Mouse (Mus musculus) liver, embryonic 11.5 days (tissue): ENCODE data around the gene Fyco1. TPM values are rescaled to one million over a fixed set of nuclear protein-coding genes. Genes with fewer than 3 reads are reported as not detected.
A peak's percentile ranks its signal among the peaks of the same experiment; 100 is the strongest.

ENCODE experiments used
- ATAC-seq: fragments of 200-750 bp; cut with Nextera tagmentation; replicated peaks from 2 replicates; pipeline ENCODE4 v1.8.0; 2017; ENCODE audit warnings: moderate number of reproducible peaks, mild to moderate bottlenecking, moderate TSS enrichment, moderate library complexity; ENCODE audit not compliant: low FRiP score
- DNase-seq: peaks from one replicate; pipeline ENCODE4 v3.0.0-alpha.2; 2017; ENCODE audit warnings: low spot score
- H3K27ac ChIP-seq: fragments of 300-500 bp; sonication (generic); 2 replicates; pipeline ENCODE4 v1.5.1; 2014; ENCODE audit warnings: mild to moderate bottlenecking, low read depth, low read length, control low read depth
- H3K27me3 ChIP-seq: fragments of 300-500 bp; sonication (generic); replicated peaks from 2 replicates; pipeline ENCODE4 v1.6.1; 2014; ENCODE audit warnings: low read length, mixed read lengths; ENCODE audit not compliant: control insufficient read depth, insufficient read depth
- H3K36me3 ChIP-seq: fragments of 300-500 bp; sonication (generic); 2 replicates; pipeline ENCODE4 v1.6.1; 2014; ENCODE audit warnings: mild to moderate bottlenecking, low read length, moderate library complexity, mixed read lengths; ENCODE audit not compliant: control insufficient read depth, insufficient read depth
- H3K4me1 ChIP-seq: fragments of 300-500 bp; sonication (generic); replicated peaks from 2 replicates; pipeline ENCODE4 v1.6.1; 2014; ENCODE audit warnings: low read length, mixed read lengths; ENCODE audit not compliant: control insufficient read depth, insufficient read depth
- H3K4me2 ChIP-seq: fragments of 300-500 bp; sonication (generic); 2 replicates; pipeline ENCODE4 v1.6.1; 2014; ENCODE audit warnings: mild to moderate bottlenecking, control low read depth, moderate library complexity
- H3K4me3 ChIP-seq: fragments of 300-500 bp; sonication (generic); 2 replicates; pipeline ENCODE4 v1.5.1; 2014; ENCODE audit warnings: low read depth, low read length, control low read depth
- H3K9ac ChIP-seq: fragments of 300-500 bp; sonication (generic); 2 replicates; pipeline ENCODE4 v1.6.1; 2014; ENCODE audit warnings: low read depth, low read length, control low read depth
- H3K9me3 ChIP-seq: fragments of 300-500 bp; sonication (generic); 2 replicates; pipeline ENCODE4 v1.6.1; 2016; ENCODE audit warnings: low read length, inconsistent platforms, mixed read lengths; ENCODE audit not compliant: control insufficient read depth
- WGBS: fragments of 180-500 bp; shearing (Covaris S2); extraction: QIAGEN DNeasy Blood & Tissue Kit; methylation state at CpG from one replicate; pipeline ENCODE4 v1.1.7; 2014; 5-methylcytosine and 5-hydroxymethylcytosine counted together
- polyA plus RNA-seq: library from polyadenylated mRNA; unstranded; fragments of >200 nt; fragmentation: Nextera tagmentation; extraction: Ambion mirVana; gene quantifications from 2 replicates; pipeline ENCODE4 v1.2.1, GENCODE M21; 2014

The Fyco1 gene
- polyA plus RNA-seq, 1 experiment from 2014 or later, result 7.2 TPM

- peaks cover 12% of the 10 kb centered on the region for H3K4me1 ChIP-seq
- peak overlapping the region; percentile 88 for H3K27ac ChIP-seq
- DNase-seq, result peak; percentile 75
- H3K36me3 ChIP-seq, result no peaks in the 10 kb centered on the region
- H3K4me3 ChIP-seq, result peak overlapping the region; percentile 90
- peak overlapping the region; percentile 93 for H3K9ac ChIP-seq
- under 1% methylated on average over 27 of the region's 27 CpGs for WGBS
- peak; percentile 68 for ATAC-seq
- peak overlapping the region; percentile 88 for H3K4me2 ChIP-seq
- H3K9me3 ChIP-seq, result no peaks in the 10 kb centered on the region
- H3K27me3 ChIP-seq, result no peaks in the 10 kb centered on the region
These were observed 512 bp downstream of the Fyco1 start for GRCm38 (mm10) chr9:123851062-123851712.

- Histone ChIP-seq H3K9me3 (no peaks in the 10 kb centered on the region), H3K27me3 (no peaks in the 10 kb centered on the region), H3K27ac (peak overlapping the region; percentile 88), H3K4me1 (peaks cover 16% of the 10 kb centered on the region), H3K36me3 (no peaks in the 10 kb centered on the region), H3K4me2 (peak overlapping the region; percentile 88), H3K9ac (peak overlapping the region; percentile 93), H3K4me3 (peak overlapping the region; percentile 90)
- peak; percentile 0; the same call in 1 of the 2 replicates for ATAC-seq
- WGBS, result 6% methylated on average over 2 of the region's 2 CpGs
- no peak for DNase-seq
These were observed 1.0 kb downstream of the Fyco1 start for GRCm38 (mm10) chr9:123850705-123851061.

GRCm38 (mm10) chr9:123849976-123850695 lies 1.6 kb downstream of the Fyco1 start:
- ATAC-seq, result no peak
- H3K27ac ChIP-seq, result no peak overlapping the region
- H3K4me3 ChIP-seq, result peak overlapping the region; percentile 90
- no peaks in the 10 kb centered on the region for H3K9me3 ChIP-seq
- H3K36me3 ChIP-seq, result no peaks in the 10 kb centered on the region
- peak overlapping the region; percentile 88 for H3K4me2 ChIP-seq
- H3K4me1 ChIP-seq, result peaks cover 21% of the 10 kb centered on the region
- no peaks in the 10 kb centered on the region for H3K27me3 ChIP-seq
- H3K9ac ChIP-seq, result peak overlapping the region; percentile 93; the same call in 1 of the 2 replicates
- DNase-seq, result no peak
- 64% methylated on average over 2 of the region's 2 CpGs for WGBS

GRCm38 (mm10) chr9:123846490-123846889 lies 5.2 kb downstream of the Fyco1 start:
- Histone ChIP-seq H3K9me3 (no peaks in the 10 kb centered on the region), H3K36me3 (no peaks in the 10 kb centered on the region), H3K4me3 (no peak overlapping the region), H3K9ac (no peak overlapping the region), H3K4me2 (peak overlapping the region; percentile 35), H3K27ac (peak overlapping the region; percentile 56; the same call in 1 of the 2 replicates), H3K27me3 (no peaks in the 10 kb centered on the region), H3K4me1 (peaks cover 23% of the 10 kb centered on the region)
- 51% methylated on average over 1 of the region's 1 CpGs for WGBS
- DNase-seq, result no peak
- peak; percentile 59 for ATAC-seq

- WGBS, result 32% methylated on average over 3 of the region's 3 CpGs
- Histone ChIP-seq H3K4me3 (no peak overlapping the region), H3K9ac (no peak overlapping the region), H3K27me3 (no peaks in the 10 kb centered on the region), H3K4me2 (peak overlapping the region; percentile 4; the same call in 1 of the 2 replicates), H3K4me1 (peaks cover 18% of the 10 kb centered on the region), H3K9me3 (no peaks in the 10 kb centered on the region), H3K27ac (peak overlapping the region; percentile 46; the same call in 1 of the 2 replicates), H3K36me3 (no peaks in the 10 kb centered on the region)
- DNase-seq (no peak), ATAC-seq (peak; percentile 77)
These were observed 6.6 kb downstream of the Fyco1 start for GRCm38 (mm10) chr9:123845120-123845519.

- no peak overlapping the region for H3K9ac ChIP-seq
- no peak for DNase-seq
- no peak overlapping the region for H3K4me2 ChIP-seq
- peak overlapping the region; percentile 46; the same call in 1 of the 2 replicates for H3K27ac ChIP-seq
- WGBS, result 84% methylated on average over 3 of the region's 3 CpGs
- no peak for ATAC-seq
- no peak overlapping the region for H3K4me3 ChIP-seq
- no peaks in the 10 kb centered on the region for H3K9me3 ChIP-seq
- H3K4me1 ChIP-seq, result peaks cover 15% of the 10 kb centered on the region
- H3K27me3 ChIP-seq, result no peaks in the 10 kb centered on the region
- H3K36me3 ChIP-seq, result no peaks in the 10 kb centered on the region
These were observed 7.2 kb downstream of the Fyco1 start for GRCm38 (mm10) chr9:123844468-123844867.

- 86% methylated on average over 6 of the region's 6 CpGs for WGBS
- ATAC-seq (no peak), DNase-seq (no peak)
- peaks cover 5% of the 10 kb centered on the region; the same call in 1 of the 2 replicates for H3K4me1 ChIP-seq
- no peak overlapping the region for H3K9ac ChIP-seq
- peaks cover 15% of the 10 kb centered on the region; the same call in 1 of the 2 replicates for H3K36me3 ChIP-seq
- no peaks in the 10 kb centered on the region for H3K9me3 ChIP-seq
- H3K27ac ChIP-seq, result no peak overlapping the region
- no peaks in the 10 kb centered on the region for H3K27me3 ChIP-seq
- no peak overlapping the region for H3K4me2 ChIP-seq
- no peak overlapping the region for H3K4me3 ChIP-seq
These were observed 11.5 kb downstream of the Fyco1 start for GRCm38 (mm10) chr9:123840243-123840642.

- H3K36me3 ChIP-seq, result peaks cover 19% of the 10 kb centered on the region; the same call in 1 of the 2 replicates
- no peak overlapping the region for H3K4me3 ChIP-seq
- H3K4me1 ChIP-seq, result no peaks in the 10 kb centered on the region
- H3K27me3 ChIP-seq, result no peaks in the 10 kb centered on the region
- H3K9ac ChIP-seq, result no peak overlapping the region
- no peak overlapping the region for H3K4me2 ChIP-seq
- DNase-seq, result no peak
- no peak for ATAC-seq
- H3K27ac ChIP-seq, result no peak overlapping the region
- no peaks in the 10 kb centered on the region for H3K9me3 ChIP-seq
- WGBS, result 86% methylated on average over 3 of the region's 3 CpGs
These were observed 15.8 kb downstream of the Fyco1 start for GRCm38 (mm10) chr9:123835851-123836250.
